Mouse (Mus musculus) stomach, embryonic 14.5 days (tissue): Measurements from ENCODE around the gene Gif. TPM values are rescaled to one million over a fixed set of nuclear protein-coding genes. Genes with fewer than 3 reads are reported as not detected.

Experiments used
- ATAC-seq: fragments of 200-750 bp; cut with Nextera tagmentation; 2 replicates; pipeline ENCODE4 v1.8.0; 2017; ENCODE audit warnings: low read depth, moderate TSS enrichment; ENCODE audit not compliant: insufficient number of reproducible peaks, insufficient read depth, low FRiP score
- H3K27ac ChIP-seq: fragments of 300-500 bp; sonication (generic); 2 replicates; pipeline ENCODE4 v1.5.1; 2014; ENCODE audit warnings: mild to moderate bottlenecking, low read length, moderate library complexity, mixed read lengths
- H3K27me3 ChIP-seq: fragments of 300-500 bp; sonication (generic); 2 replicates; pipeline ENCODE4 v1.6.1; 2014; ENCODE audit warnings: low read length, control low read depth, mixed read lengths; ENCODE audit not compliant: control insufficient read depth, insufficient read depth
- H3K36me3 ChIP-seq: fragments of 300-500 bp; sonication (generic); 2 replicates; pipeline ENCODE4 v1.6.1; 2014; ENCODE audit warnings: mild to moderate bottlenecking, control low read depth, low read length, moderate library complexity, mixed read lengths; ENCODE audit not compliant: control insufficient read depth, insufficient read depth
- H3K4me1 ChIP-seq: fragments of 300-500 bp; sonication (generic); 2 replicates; pipeline ENCODE4 v1.6.1; 2014; ENCODE audit warnings: low read length, control low read depth, mixed read lengths; ENCODE audit not compliant: control insufficient read depth, insufficient read depth
- H3K4me2 ChIP-seq: fragments of 300-500 bp; sonication (generic); replicated peaks from 2 replicates; pipeline ENCODE4 v1.6.1; 2014; ENCODE audit warnings: low read depth, low read length, control low read depth
- H3K4me3 ChIP-seq: fragments of 300-500 bp; sonication (generic); 2 replicates; pipeline ENCODE4 v1.5.1; 2014; ENCODE audit warnings: low read depth, low read length, control low read depth
- H3K9ac ChIP-seq: fragments of 300-500 bp; sonication (generic); replicated peaks from 2 replicates; pipeline ENCODE4 v1.6.1; 2014; ENCODE audit warnings: low read depth, mild to moderate bottlenecking, control low read depth, low read length, moderate library complexity, mixed read lengths
- H3K9me3 ChIP-seq: fragments of 300-500 bp; sonication (generic); 2 replicates; pipeline ENCODE4 v1.6.1; 2016; ENCODE audit warnings: low read depth, low read length, control low read depth; ENCODE audit not compliant: control insufficient read depth
- WGBS: fragments of 180-500 bp; shearing (Covaris S2); extraction: QIAGEN DNeasy Blood & Tissue Kit; methylation state at CpG from one replicate; pipeline ENCODE4 v1.1.7; 2014; 5-methylcytosine and 5-hydroxymethylcytosine counted together
- polyA plus RNA-seq: library from polyadenylated mRNA; unstranded; fragments of >200 nt; fragmentation: Nextera tagmentation; extraction: Ambion mirVana; gene quantifications from 2 replicates; pipeline ENCODE4 v1.2.1, GENCODE M21; 2014

Gene Gif
- 0.58 and 1.3 TPM in 2 replicates for polyA plus RNA-seq

GRCm38 (mm10) chr19:11747298-11747697 lies at the start of gene Gif:
TSS of gene Gif (plus strand) at chr19:11747554.
- H3K4me1 ChIP-seq = no peaks in the 10 kb centered on the region
- H3K27ac ChIP-seq = no peak within 1 kb of the TSS
- no peak within 1 kb of the TSS for H3K9ac ChIP-seq
- no peaks in the 10 kb centered on the region for H3K27me3 ChIP-seq
- no peak within 1 kb of the TSS for H3K4me2 ChIP-seq
- ATAC-seq = no peak
- H3K9me3 ChIP-seq = no peaks in the 10 kb centered on the region
- no peak within 1 kb of the TSS for H3K4me3 ChIP-seq
- WGBS = 80% methylated on average over 2 of the region's 2 CpGs
- H3K36me3 ChIP-seq = no peaks in the 10 kb centered on the region

GRCm38 (mm10) chr19:11698342-11698741 lies 49.0 kb upstream of the Gif start:
- no peaks in the 10 kb centered on the region for H3K27me3 ChIP-seq
- H3K36me3 ChIP-seq = no peaks in the 10 kb centered on the region
- H3K4me2 ChIP-seq = no peak overlapping the region
- 85% methylated on average over 6 of the region's 6 CpGs for whole genome bisulfite sequencing
- H3K27ac ChIP-seq = no peak overlapping the region
- H3K9ac ChIP-seq = no peak overlapping the region
- ATAC-seq = no peak
- H3K4me3 ChIP-seq = no peak overlapping the region
- H3K9me3 ChIP-seq = no peaks in the 10 kb centered on the region
- no peaks in the 10 kb centered on the region for H3K4me1 ChIP-seq

GRCm38 (mm10) chr19:11712451-11712850 lies 34.9 kb upstream of the Gif start:
- no peak overlapping the region for H3K27ac ChIP-seq
- no peaks in the 10 kb centered on the region for H3K27me3 ChIP-seq
- H3K4me3 ChIP-seq = no peak overlapping the region
- no peaks in the 10 kb centered on the region for H3K36me3 ChIP-seq
- H3K9ac ChIP-seq = no peak overlapping the region
- H3K9me3 ChIP-seq = no peaks in the 10 kb centered on the region
- H3K4me1 ChIP-seq = no peaks in the 10 kb centered on the region
- ATAC-seq = no peak
- no peak overlapping the region for H3K4me2 ChIP-seq
- WGBS = 82% methylated on average over 4 of the region's 4 CpGs

- WGBS = 96% methylated on average over 3 of the region's 3 CpGs
- no peak for ATAC-seq
- 0 out of 2 replicates have a peak, but pooled peaks cover 4% of the 10 kb centered on the region for H3K4me1 ChIP-seq
Measured at GRCm38 (mm10) chr19:11720071-11720470, 27.3 kb upstream of the Gif start.

GRCm38 (mm10) chr19:11723870-11724269 lies 23.5 kb upstream of the Gif start:
- Histone ChIP-seq H3K27ac (no peak overlapping the region), H3K9me3 (no peaks in the 10 kb centered on the region), H3K27me3 (no peaks in the 10 kb centered on the region), H3K4me1 (0 out of 2 replicates have a peak, but pooled peaks cover 4% of the 10 kb centered on the region), H3K36me3 (no peaks in the 10 kb centered on the region), H3K4me2 (no peak overlapping the region), H3K4me3 (no peak overlapping the region), H3K9ac (no peak overlapping the region)
- WGBS = 45% methylated on average over 2 of the region's 2 CpGs
- ATAC-seq = peak; percentile 56; the same call in 1 of the 2 replicates

More at GRCm38 (mm10) chr19:11720071-11720470, 27.3 kb upstream of the Gif start:
- Histone ChIP-seq H3K4me2 (no peak overlapping the region), H3K9me3 (no peaks in the 10 kb centered on the region), H3K27me3 (no peaks in the 10 kb centered on the region), H3K36me3 (no peaks in the 10 kb centered on the region), H3K4me3 (no peak overlapping the region), H3K27ac (no peak overlapping the region), H3K9ac (no peak overlapping the region)

- Histone ChIP-seq H3K4me3 (no peak overlapping the region), H3K4me2 (no peak overlapping the region), H3K36me3 (no peaks in the 10 kb centered on the region), H3K9ac (no peak overlapping the region), H3K9me3 (no peaks in the 10 kb centered on the region), H3K27ac (no peak overlapping the region), H3K27me3 (no peaks in the 10 kb centered on the region), H3K4me1 (0 out of 2 replicates have a peak, but pooled peaks cover 4% of the 10 kb centered on the region)
- ATAC-seq = peak; percentile 82
- 24% methylated on average over 6 of the region's 6 CpGs for WGBS
Measured at GRCm38 (mm10) chr19:11724275-11724674, 23.1 kb upstream of the Gif start.

GRCm38 (mm10) chr19:11725915-11726314 lies 21.4 kb upstream of the Gif start:
- no peaks in the 10 kb centered on the region for H3K9me3 ChIP-seq
- WGBS = 65% methylated on average over 2 of the region's 2 CpGs
- no peak overlapping the region for H3K4me2 ChIP-seq
- H3K9ac ChIP-seq = no peak overlapping the region
- H3K4me1 ChIP-seq = 0 out of 2 replicates have a peak, but pooled peaks cover 4% of the 10 kb centered on the region
- H3K27me3 ChIP-seq = no peaks in the 10 kb centered on the region
- no peak overlapping the region for H3K27ac ChIP-seq
- H3K4me3 ChIP-seq = no peak overlapping the region
- no peaks in the 10 kb centered on the region for H3K36me3 ChIP-seq
- no peak for ATAC-seq

- no peaks in the 10 kb centered on the region for H3K27me3 ChIP-seq
- H3K4me1 ChIP-seq = 0 out of 2 replicates have a peak, but pooled peaks cover 4% of the 10 kb centered on the region
- no peak overlapping the region for H3K4me3 ChIP-seq
- H3K4me2 ChIP-seq = no peak overlapping the region
- no peak for ATAC-seq
- H3K36me3 ChIP-seq = no peaks in the 10 kb centered on the region
- no peak overlapping the region for H3K27ac ChIP-seq
- H3K9ac ChIP-seq = no peak overlapping the region
- 91% methylated on average over 5 of the region's 5 CpGs for WGBS
- H3K9me3 ChIP-seq = no peaks in the 10 kb centered on the region
Measured at GRCm38 (mm10) chr19:11727304-11727703, 20.1 kb upstream of the Gif start.

- ATAC-seq = no peak
- WGBS = 77% methylated on average over 1 of the region's 1 CpGs
Measured at GRCm38 (mm10) chr19:11730278-11730677, 17.1 kb upstream of the Gif start.

More at GRCm38 (mm10) chr19:11730278-11730677, 17.1 kb upstream of the Gif start:
- no peaks in the 10 kb centered on the region for H3K36me3 ChIP-seq
- no peak overlapping the region for H3K4me2 ChIP-seq
- H3K4me3 ChIP-seq = no peak overlapping the region
- no peak overlapping the region for H3K9ac ChIP-seq
- no peak overlapping the region for H3K27ac ChIP-seq
- H3K9me3 ChIP-seq = no peaks in the 10 kb centered on the region
- H3K4me1 ChIP-seq = no peaks in the 10 kb centered on the region
- no peaks in the 10 kb centered on the region for H3K27me3 ChIP-seq
